Mouse (Mus musculus) lung, postnatal 14 days (tissue): Measurements from ENCODE around the gene Gm10413.
"Not testable (repeated sequence)": the region's sequence is repeated elsewhere in the genome, so short reads cannot be mapped to it uniquely, and the experiment has no call there.

Experiments used
- DNase-seq: peaks from one replicate; pipeline ENCODE4 v3.0.0; 2021

Gm10413 gene

GRCm38 (mm10) chr14:3394793-3395192, at the start of gene Gm10413:
TSS of gene Gm10413 (plus strand) at chr14:3395093.
- not testable (repeated sequence) for DNase-seq

GRCm38 (mm10) chr14:3412314-3412713, 17.4 kb downstream of the Gm10413 start, which contains the start of gene Gm10409:
TSS of gene Gm10409 (plus strand) at chr14:3412614.
- not testable (repeated sequence) for DNase-seq

GRCm38 (mm10) chr14:3427803-3428202, 32.9 kb downstream of the Gm10413 start, which contains the start of gene Gm3005:
TSS of gene Gm3005 (plus strand) at chr14:3428103.
- DNase-seq, result not testable (repeated sequence)

GRCm38 (mm10) chr14:3449079-3449478, 54.2 kb downstream of the Gm10413 start, which contains the start of gene Gm10408:
TSS of gene Gm10408 (plus strand) at chr14:3449379.
- DNase-seq, result not testable (repeated sequence)
